Mouse (Mus musculus) liver, postnatal 0 days (tissue): Measurements from ENCODE around the gene Kcnj9.

Experiments
- CTCF ChIP-seq: sonication (generic); IDR thresholded peaks from 2 replicates; pipeline ENCODE4 v1.5.1; 2016; ENCODE audit warnings: antibody characterized with exemption, low read depth
- EP300 ChIP-seq: IDR thresholded peaks from 2 replicates; pipeline ENCODE4 v1.6.1; 2016; ENCODE audit warnings: antibody characterized with exemption, low read depth, mild to moderate bottlenecking

DNA sequence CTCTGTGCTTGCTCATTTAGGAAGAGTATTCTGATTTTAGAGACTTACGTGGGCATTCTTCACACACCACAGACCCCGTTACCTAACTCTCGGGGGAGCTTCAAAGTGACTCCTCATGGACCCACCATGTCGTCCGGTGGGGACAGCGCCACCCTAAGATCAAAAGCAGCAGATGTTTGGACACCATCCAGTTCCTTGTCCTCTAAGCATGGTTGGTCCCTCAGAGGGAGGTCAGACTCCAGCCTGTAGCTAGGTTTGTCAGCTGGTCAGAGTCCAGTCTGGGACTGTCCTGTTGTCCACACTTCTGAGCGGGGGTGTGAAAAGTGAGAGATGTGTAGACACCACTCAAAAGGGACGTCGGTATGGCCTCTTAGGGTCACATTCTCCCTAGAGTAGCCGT is 17.6 kb upstream of the Kcnj9 start:
- TF ChIP-seq CTCF (peak; percentile 24), EP300 (no peak)
